Mouse (Mus musculus) adrenal gland, postnatal 36 days (tissue): ENCODE results near the gene Tmigd3. TPM values are rescaled to one million over a fixed set of nuclear protein-coding genes. Genes with fewer than 3 reads are reported as not detected.

Experiments
- DNase-seq, 2 experiments: peaks; one replicate each; pipeline ENCODE4 v3.0.0; 2021; ENCODE audit warnings: mixed read lengths in 1 of 2
- long read RNA-seq, 2 experiments: library from polyadenylated mRNA; stranded (forward); transcript quantifications; one replicate each; pipeline ENCODE4 v2.0.0; 2021; ENCODE audit warnings: borderline sequencing depth in 2 of 2
- total RNA-seq, 2 experiments: library from RNA; stranded (reverse); gene quantifications; 2 replicates each; pipeline ENCODE4 v1.2.3; 2021

Gene Tmigd3
- under 1 TPM in 1 of 2 experiments, not detected in 1; 0.33 TPM for total RNA-seq
- long read RNA-seq, experiment 1 = 0 reads
- long read RNA-seq, experiment 2 = 0 reads

GRCm38 (mm10) chr3:105870558-105870957 lies at the start of gene Tmigd3, which contains the start of gene Adora3:
Tmigd3 (plus strand) TSS chr3:105870903.
Adora3 (plus strand) TSS chr3:105870858.
- no peak for DNase-seq

GRCm38 (mm10) chr3:105821504-105821903 lies 49.2 kb upstream of the Tmigd3 start:
- DNase-seq = no peak

DNA sequence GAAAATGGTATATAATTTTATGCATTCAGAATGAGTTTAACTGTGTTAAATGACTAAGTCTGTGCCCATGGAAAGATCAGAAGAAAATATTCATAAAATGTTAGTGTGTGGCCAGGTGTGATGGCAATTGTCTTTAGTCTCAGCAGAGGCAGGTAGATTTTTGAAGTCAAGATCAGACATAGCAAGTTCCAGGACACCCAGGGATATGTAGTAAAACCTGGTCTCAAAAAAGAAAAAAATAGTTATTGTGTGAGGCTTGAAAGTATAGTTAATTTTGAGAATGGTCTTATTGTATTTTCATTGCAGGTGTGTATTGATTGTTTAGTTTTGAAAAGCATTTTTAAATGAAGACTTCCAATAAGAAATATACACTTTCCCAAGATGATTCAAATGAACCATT lies 47.1 kb upstream of the Tmigd3 start:
- DNase-seq = no peak

DNA sequence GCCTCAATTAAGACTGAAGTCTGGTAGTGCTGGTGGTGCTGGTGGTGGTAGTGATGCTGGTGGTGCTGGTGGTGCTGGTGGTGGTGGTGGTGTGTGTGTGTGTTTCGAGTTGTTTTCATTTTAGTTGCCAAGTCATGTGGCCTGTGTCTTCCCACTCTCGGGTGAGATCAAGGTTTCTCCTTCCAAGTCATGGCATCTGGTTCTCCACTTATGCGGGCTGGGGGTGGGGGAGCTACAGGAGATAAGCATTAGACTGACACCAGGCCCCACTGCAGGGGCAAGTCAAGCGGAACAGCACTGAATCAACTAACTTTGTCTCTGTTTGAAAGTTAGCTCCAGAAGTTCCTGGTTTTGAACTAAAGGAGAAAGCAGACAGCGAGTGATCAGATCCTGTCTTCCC lies 46.6 kb upstream of the Tmigd3 start:
- DNase-seq = no peak

DNA sequence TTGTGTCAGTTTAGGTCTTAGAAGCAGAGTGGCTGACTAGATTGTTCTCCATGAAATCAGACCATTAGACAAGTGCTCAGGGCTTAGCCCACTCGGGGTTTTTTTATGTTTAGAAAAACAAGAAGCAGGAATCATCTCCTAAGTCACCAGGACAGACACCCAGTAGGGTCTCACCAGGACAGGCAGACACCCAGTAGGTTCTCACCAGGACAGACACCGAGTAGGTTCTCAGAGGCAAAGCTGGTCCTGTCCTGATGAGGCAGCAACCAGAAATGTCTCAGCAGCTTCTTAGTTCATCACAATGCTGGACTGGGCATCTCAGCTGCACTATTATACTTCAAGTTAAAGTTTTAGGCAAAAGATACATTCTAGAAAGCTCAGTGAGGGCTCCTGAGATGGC lies 46.0 kb upstream of the Tmigd3 start:
- DNase-seq = no peak

- DNase-seq = peak; percentile 46 to 78
Observed at GRCm38 (mm10) chr3:105825501-105826161, 45.1 kb upstream of the Tmigd3 start.

GRCm38 (mm10) chr3:105831584-105831983 lies 39.1 kb upstream of the Tmigd3 start:
- no peak for DNase-seq

- DNase-seq = no peak
Observed at GRCm38 (mm10) chr3:105835875-105836274, 34.8 kb upstream of the Tmigd3 start.

- no peak for DNase-seq
Observed at GRCm38 (mm10) chr3:105836883-105837282, 33.8 kb upstream of the Tmigd3 start.

- no peak for DNase-seq
Observed at GRCm38 (mm10) chr3:105838655-105839054, 32.0 kb upstream of the Tmigd3 start.

DNA sequence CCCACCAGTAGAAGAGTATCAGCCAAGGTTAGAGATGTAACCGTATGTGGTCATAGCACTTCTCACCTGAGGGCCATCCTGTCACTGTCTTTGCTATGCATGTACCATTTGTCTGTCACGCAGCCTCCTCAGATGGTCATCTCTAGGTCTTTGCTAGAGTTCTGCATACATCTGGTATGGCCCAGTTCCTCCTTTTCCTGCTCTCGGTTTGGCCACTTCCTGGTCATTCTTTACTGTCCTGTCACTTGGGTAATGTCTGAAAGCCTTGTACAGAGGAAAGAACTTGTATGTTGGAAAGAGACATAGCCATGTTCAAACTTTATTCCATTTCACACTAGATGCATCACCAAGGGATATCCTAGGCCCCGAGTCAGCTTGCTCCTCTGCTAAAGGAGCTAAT lies 30.9 kb upstream of the Tmigd3 start:
- DNase-seq = no peak

- no peak for DNase-seq
Observed at GRCm38 (mm10) chr3:105846294-105847069, 24.2 kb upstream of the Tmigd3 start.

GRCm38 (mm10) chr3:105853781-105854180 lies 16.9 kb upstream of the Tmigd3 start:
- no peak for DNase-seq

DNA sequence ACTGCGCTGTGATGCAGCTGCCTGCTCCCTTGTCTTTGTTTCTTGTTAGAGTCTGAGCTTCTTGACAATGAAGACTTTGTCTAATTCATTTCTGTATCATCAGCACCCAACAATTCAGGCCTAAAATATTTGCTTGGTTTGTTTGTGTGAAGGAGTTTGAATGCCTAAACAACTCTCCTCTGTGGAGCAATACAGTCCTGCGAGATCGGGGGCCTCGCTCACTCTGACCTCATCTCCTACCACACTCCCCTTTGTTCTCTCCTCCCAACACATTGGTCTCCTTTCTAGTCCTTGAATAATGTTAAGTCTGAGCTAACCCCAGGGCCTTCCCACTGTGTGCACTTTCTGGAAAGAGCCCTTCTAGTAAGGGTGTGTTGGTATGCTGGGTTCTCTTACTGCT lies 15.9 kb upstream of the Tmigd3 start:
- no peak for DNase-seq

DNA sequence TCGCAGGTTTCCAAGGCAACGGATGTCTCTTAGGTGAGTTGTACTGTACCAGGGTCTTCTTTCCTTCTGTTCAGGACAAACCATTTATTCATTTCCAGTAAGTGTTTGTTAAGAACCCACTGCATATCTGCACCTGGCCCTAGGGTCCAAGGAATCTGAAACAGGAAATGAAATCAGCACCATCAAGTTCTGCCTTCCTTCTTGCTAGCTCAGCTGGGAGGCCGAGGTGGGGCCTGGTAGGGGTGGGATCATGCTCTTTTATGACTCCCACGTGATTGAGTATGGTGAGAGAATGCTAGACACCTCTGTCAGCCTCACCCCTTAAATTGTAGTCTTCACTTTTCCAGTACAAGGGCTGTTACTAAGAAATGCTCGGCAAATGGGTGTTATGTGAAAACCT lies 13.2 kb upstream of the Tmigd3 start:
- no peak for DNase-seq

DNA sequence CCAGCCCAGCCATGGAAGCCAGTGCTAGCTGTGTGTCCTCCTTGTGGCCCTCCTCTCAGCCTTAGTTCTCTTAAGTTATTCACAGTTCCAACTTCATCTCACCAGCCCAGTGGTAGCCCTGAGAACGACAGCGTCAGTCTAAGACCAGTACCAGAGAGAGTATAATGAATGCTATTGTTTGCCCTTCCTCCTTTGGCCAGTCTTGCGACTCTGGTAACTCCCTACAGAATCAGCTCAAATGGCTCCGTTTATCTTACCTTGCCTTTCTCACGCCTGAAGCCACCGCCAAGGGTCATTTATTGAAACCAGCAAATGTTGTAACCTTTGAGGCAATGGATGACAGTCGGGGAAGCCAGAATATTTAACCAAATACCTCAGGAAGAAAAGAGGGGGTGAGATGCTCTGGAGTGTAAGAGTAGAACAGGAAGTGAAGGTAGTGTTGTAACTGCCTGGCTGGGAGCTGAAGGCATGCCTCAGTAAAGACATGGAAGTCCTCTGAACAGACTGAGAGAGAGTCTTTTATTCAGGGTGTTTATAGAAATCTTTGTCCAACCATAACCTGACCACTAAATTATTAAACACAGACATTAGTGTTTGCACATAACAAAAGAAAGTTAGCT lies 8.8 kb upstream of the Tmigd3 start:
- no peak for DNase-seq

GRCm38 (mm10) chr3:105864123-105864522 lies 6.6 kb upstream of the Tmigd3 start:
- DNase-seq = no peak

DNA sequence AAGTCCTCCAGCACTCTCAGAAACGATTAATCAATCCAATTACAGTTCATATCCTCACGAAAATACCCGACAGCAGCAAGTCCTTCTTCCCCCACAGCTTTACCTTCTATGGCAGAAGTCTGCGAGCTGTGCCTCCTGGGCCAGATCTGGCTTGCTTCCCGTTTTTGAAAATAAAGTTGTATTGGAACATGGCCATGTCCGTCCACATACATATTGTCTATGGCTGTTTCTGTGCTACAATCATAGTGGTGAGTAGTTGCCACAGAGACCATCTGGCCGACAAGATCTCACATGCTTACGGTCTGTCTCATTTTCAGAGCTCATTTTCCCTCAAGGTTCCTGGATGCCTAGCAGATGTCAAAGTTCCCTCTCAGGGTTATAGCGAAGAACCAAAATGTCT lies 5.6 kb upstream of the Tmigd3 start:
- no peak for DNase-seq

GRCm38 (mm10) chr3:105868135-105868534 lies 2.6 kb upstream of the Tmigd3 start:
- DNase-seq = peak; percentile 82 to 86

GRCm38 (mm10) chr3:105872034-105872433 lies 1.3 kb downstream of the Tmigd3 start:
- DNase-seq = no peak

DNA sequence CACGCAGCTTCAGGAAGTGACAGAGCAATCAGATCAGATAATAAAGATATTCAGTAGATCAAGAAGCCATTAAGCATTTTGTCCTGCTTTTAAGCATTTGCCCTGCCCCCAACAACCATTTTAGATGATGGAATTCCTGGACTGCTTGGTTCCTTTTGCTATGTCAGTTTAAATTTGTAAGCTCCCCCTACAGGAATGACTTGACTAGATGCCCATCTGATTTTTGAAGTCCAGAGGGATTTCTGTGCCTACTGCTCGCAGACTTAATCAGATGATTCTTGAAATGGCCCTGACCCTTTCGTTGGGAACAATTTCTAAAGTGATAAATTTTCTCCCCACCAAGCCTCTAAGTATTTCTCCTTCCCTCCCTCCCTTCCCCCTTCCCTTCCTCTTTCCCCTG lies 1.9 kb downstream of the Tmigd3 start:
- DNase-seq = peak; percentile 10 to 18

DNA sequence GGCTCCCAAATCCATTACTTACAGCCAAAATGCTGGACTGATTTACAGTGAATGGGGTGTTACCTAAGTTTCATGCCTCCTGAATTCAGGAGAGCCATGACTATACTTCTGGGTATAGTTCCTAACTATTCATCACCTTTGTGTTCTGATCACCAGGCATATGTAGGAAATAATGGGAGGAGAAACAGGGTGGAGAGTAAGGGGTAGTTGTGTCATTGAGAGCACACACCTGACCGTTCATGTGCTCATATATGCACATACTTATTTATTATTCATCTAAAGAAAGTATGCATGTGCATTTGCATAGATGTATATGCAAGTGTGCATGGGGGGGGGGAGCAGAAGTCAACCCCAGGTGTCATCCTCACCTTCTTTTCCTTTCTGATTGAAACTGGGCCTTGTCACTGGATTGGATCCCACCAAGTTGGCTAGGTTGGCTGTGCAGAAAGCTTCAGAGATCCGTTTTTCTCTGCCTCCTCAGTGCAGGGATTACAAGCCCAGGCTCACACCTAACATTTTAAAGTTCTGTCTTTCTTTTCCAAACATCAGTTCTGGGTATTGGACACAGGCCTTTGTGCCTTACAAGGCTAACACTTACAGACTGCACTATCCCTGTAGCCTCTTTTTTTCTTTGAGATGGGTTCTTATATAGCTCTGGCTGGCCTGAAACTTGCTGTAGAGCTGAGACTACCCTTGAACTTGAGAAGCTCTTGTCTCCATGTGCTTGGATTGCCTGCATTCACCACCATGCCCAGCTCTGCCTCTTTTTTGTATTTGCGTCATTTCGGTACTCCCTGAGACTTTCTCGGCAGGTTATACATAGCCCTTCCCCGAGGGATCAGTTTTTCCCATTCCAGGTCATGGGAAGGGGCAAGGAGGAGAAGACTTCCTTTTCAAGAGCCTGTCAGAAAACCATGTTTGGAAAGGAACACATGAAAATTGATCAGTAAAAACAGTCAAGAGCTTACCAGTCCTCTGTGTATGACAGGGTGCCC lies 3.0 kb downstream of the Tmigd3 start:
- DNase-seq = no peak
